Mouse (Mus musculus) kidney, adult 2 months (tissue): Measurements from ENCODE around the gene Dlx6.

Experiments used
- CTCF ChIP-seq: fragments of 200-500 bp; conservative IDR thresholded peaks from 2 replicates; pipeline ENCODE4 v1.5.1; 2011; ENCODE audit warnings: low read depth, mild to moderate bottlenecking, control low read depth, low read length, moderate library complexity, mixed read lengths; ENCODE audit not compliant: insufficient read depth, insufficient read length
- POLR2A ChIP-seq: fragments of 200-500 bp; IDR thresholded peaks from one replicate; pipeline ENCODE4 v1.6.1; 2011; ENCODE audit warnings: low read depth, low read length, control low read depth

DNA sequence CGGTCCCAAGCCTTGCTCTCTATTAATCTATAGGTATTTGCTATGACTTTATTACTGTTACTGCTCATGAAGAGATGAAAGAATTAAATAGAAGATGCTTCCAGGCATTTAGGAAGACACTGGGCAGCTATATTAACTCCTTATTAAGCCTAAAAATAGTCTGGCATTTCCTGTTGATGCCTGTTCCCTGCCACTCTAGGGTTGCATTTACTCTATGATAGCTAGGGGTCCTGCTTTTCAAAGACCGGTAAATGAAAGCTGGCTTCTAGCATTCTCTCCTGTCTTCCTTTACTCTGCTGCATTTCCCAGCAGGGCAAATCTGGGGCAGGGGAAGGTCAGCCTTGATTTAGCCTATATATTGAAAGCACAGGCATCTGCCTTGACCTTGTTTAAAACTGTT, 5.4 kb upstream of the Dlx6 start:
- no peak for TF ChIP-seq POLR2A
- no peak for TF ChIP-seq CTCF
